Mouse (Mus musculus) olfactory bulb, adult 2 months (tissue): ENCODE measurements around the gene Cep19.

Source experiments
- CTCF ChIP-seq: fragments of 200-500 bp; IDR thresholded peaks from 2 replicates; pipeline ENCODE4 v1.5.1; 2012; ENCODE audit warnings: low read depth, mild to moderate bottlenecking, low read length, moderate library complexity; ENCODE audit not compliant: insufficient read depth
- POLR2A ChIP-seq: fragments of 200-500 bp; IDR thresholded peaks from 2 replicates; pipeline ENCODE4 v1.6.1; 2012; ENCODE audit warnings: mild to moderate bottlenecking, low read depth, low read length, moderate library complexity; ENCODE audit not compliant: insufficient read depth

DNA sequence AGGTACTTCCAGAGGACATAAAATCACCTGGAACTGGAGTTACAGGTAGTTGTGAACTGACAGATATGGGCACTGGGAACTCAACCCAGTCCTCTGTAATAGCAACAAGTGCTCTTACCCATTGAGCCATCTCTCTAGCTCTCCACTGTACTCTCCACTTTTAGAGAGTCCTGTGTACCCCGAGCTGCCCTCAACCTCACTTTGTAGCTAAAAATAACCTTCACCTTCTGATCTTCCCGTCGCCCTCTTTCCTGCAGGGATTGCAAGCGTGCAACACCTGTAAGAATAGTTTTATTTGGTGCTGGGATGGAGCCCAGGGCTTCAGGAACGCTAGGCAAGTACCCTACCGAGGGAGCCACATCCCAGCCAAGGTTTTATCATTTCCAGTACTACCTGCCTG lies 16.2 kb downstream of the Cep19 start:
- TF ChIP-seq POLR2A (no peak), CTCF (no peak)
